Mouse (Mus musculus) liver, adult 2 months (tissue): Measurements from ENCODE around the gene Ppp1ca.

Experiments used
- CTCF ChIP-seq: fragments of 200-500 bp; IDR thresholded peaks from 2 replicates; pipeline ENCODE4 v1.5.1; 2011; ENCODE audit warnings: low read depth, low read length, control low read depth
- POLR2A ChIP-seq: fragments of 200-500 bp; IDR thresholded peaks from 2 replicates; pipeline ENCODE4 v1.6.1; 2011; ENCODE audit warnings: low read length, control low read depth; ENCODE audit not compliant: insufficient read depth; ENCODE audit errors: extremely low read depth

DNA sequence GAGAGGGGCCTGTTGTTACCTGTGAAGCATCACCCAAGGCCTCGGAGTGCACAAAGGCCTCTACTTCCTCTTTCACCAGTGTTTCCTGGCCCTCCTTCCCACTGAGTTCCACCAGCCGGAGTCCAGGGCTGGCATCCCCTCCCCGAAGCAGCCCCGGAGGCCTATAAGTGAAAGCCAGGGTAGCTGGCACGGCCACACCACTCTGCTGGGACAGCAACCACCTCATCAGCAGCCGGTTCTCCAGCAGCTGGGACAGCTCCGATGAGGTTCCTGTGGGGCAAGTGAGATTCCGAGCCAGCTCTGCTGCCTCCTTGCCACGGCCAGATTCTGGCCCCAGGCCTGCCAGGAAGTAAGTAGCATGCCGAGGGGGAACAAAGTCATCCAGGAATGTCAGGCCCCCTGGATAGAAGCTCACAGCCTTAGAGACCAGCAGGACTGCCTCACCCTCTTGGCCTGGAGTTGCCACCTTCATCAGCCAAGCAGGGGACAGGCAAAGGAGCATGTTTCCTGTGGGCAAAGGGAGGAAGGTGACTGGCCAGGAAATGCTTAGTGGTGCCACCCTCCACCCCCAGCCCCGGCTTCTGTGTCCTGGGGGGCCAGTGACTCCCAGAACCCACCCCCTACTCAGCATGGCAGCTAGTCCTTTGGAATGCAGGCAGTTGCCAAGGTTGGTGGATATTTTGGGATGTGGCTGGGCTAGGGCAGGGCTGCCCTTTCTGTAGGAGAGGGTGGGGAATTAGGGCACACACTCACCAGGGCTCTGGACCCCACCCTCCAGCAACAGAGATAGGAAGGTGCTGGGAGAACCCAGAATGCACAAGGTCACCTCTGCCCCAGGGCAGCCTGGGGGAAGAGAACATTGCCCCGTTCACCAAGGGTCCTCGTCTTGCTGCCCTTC, 20.2 kb upstream of the Ppp1ca start:
- TF ChIP-seq POLR2A (no peak), CTCF (no peak)
